Mouse (Mus musculus) lung, embryonic 16.5 days (tissue): ENCODE measurements around the gene Etfdh. TPM values are rescaled to one million over a fixed set of nuclear protein-coding genes. Genes with fewer than 3 reads are reported as not detected.

Experiments
- ATAC-seq: fragments of 200-750 bp; cut with Nextera tagmentation; 2 replicates; pipeline ENCODE4 v1.8.0; 2017; ENCODE audit warnings: low read depth, mild to moderate bottlenecking, moderate library complexity
- H3K27ac ChIP-seq: fragments of 300-500 bp; sonication (generic); 2 replicates; pipeline ENCODE4 v1.5.1; 2014; ENCODE audit warnings: mild to moderate bottlenecking, control low read depth, low read length
- H3K27me3 ChIP-seq: fragments of 300-500 bp; sonication (generic); 2 replicates; pipeline ENCODE4 v1.6.1; 2014; ENCODE audit warnings: low read depth, low read length, mixed read lengths; ENCODE audit not compliant: control insufficient read depth, insufficient read depth
- H3K36me3 ChIP-seq: fragments of 300-500 bp; sonication (generic); 2 replicates; pipeline ENCODE4 v1.6.1; 2014; ENCODE audit warnings: low read length; ENCODE audit not compliant: control insufficient read depth, insufficient read depth
- H3K4me1 ChIP-seq: fragments of 300-500 bp; sonication (generic); replicated peaks from 2 replicates; pipeline ENCODE4 v1.6.1; 2014; ENCODE audit warnings: low read length, mixed read lengths; ENCODE audit not compliant: control insufficient read depth, insufficient read depth
- H3K4me2 ChIP-seq: fragments of 300-500 bp; sonication (generic); 2 replicates; pipeline ENCODE4 v1.6.1; 2014; ENCODE audit warnings: low read depth, low read length, control low read depth
- H3K4me3 ChIP-seq: fragments of 300-500 bp; sonication (generic); 2 replicates; pipeline ENCODE4 v1.5.1; 2014; ENCODE audit warnings: mild to moderate bottlenecking, low read length, control low read depth
- H3K9ac ChIP-seq: fragments of 300-500 bp; sonication (generic); 2 replicates; pipeline ENCODE4 v1.6.1; 2014; ENCODE audit warnings: low read length, control low read depth
- H3K9me3 ChIP-seq: fragments of 300-500 bp; sonication (generic); 2 replicates; pipeline ENCODE4 v1.6.1; 2016; ENCODE audit warnings: low read length; ENCODE audit not compliant: control insufficient read depth
- WGBS: fragments of 180-500 bp; shearing (Covaris S2); extraction: QIAGEN DNeasy Blood & Tissue Kit; methylation state at CpG from one replicate; pipeline ENCODE4 v1.1.7; 2014; 5-methylcytosine and 5-hydroxymethylcytosine counted together
- polyA plus RNA-seq: library from polyadenylated mRNA; unstranded; fragments of >200 nt; fragmentation: Nextera tagmentation; extraction: Ambion mirVana; gene quantifications from 2 replicates; pipeline ENCODE4 v1.2.1, GENCODE M21; 2015

Etfdh gene
- polyA plus RNA-seq, 1 experiment from 2014 or later: 56.3 TPM

- Histone ChIP-seq H3K9ac (no peak overlapping the region), H3K4me3 (no peak overlapping the region), H3K36me3 (no peaks in the 10 kb centered on the region), H3K4me1 (peaks cover 5% of the 10 kb centered on the region; the same call in 1 of the 2 replicates), H3K9me3 (no peaks in the 10 kb centered on the region), H3K27ac (no peak overlapping the region), H3K27me3 (no peaks in the 10 kb centered on the region), H3K4me2 (no peak overlapping the region)
- WGBS: 93% methylated on average over 6 of the region's 6 CpGs
- no peak for ATAC-seq
Observed at GRCm38 (mm10) chr3:79560555-79560954, 68.7 kb downstream of the Etfdh start.

GRCm38 (mm10) chr3:79559773-79560045 is 69.6 kb downstream of the Etfdh start:
- no peak overlapping the region for H3K4me2 ChIP-seq
- ATAC-seq: no peak
- peak overlapping the region; percentile 23; the same call in 1 of the 2 replicates for H3K27ac ChIP-seq
- peaks cover 5% of the 10 kb centered on the region; the same call in 1 of the 2 replicates for H3K4me1 ChIP-seq
- no peaks in the 10 kb centered on the region for H3K27me3 ChIP-seq
- no peak overlapping the region for H3K9ac ChIP-seq
- H3K4me3 ChIP-seq: no peak overlapping the region
- 78% methylated on average over 5 of the region's 5 CpGs for WGBS
- H3K36me3 ChIP-seq: no peaks in the 10 kb centered on the region
- no peaks in the 10 kb centered on the region for H3K9me3 ChIP-seq

GRCm38 (mm10) chr3:79559021-79559772 is 70.1 kb downstream of the Etfdh start:
- Histone ChIP-seq H3K9ac (no peak overlapping the region), H3K36me3 (no peaks in the 10 kb centered on the region), H3K27me3 (no peaks in the 10 kb centered on the region), H3K4me2 (no peak overlapping the region), H3K27ac (peak overlapping the region; percentile 23; the same call in 1 of the 2 replicates), H3K4me1 (peaks cover 5% of the 10 kb centered on the region; the same call in 1 of the 2 replicates), H3K9me3 (no peaks in the 10 kb centered on the region), H3K4me3 (no peak overlapping the region)
- WGBS: 56% methylated on average over 9 of the region's 9 CpGs
- peak; percentile 69 for ATAC-seq

- ATAC-seq: no peak
- Histone ChIP-seq H3K27me3 (no peaks in the 10 kb centered on the region), H3K4me3 (no peak overlapping the region), H3K27ac (no peak overlapping the region), H3K9ac (no peak overlapping the region), H3K9me3 (no peaks in the 10 kb centered on the region), H3K4me2 (no peak overlapping the region), H3K36me3 (no peaks in the 10 kb centered on the region), H3K4me1 (peaks cover 9% of the 10 kb centered on the region)
- 75% methylated on average over 6 of the region's 6 CpGs for WGBS
Observed at GRCm38 (mm10) chr3:79555061-79555460, 74.2 kb downstream of the Etfdh start.

Other genes with a start within 250 kb of the Etfdh start
- 3.2 and 3.5 TPM in 2 replicates for gene Fnip2, start 61.7 kb downstream of the Etfdh start, polyA plus RNA-seq
- gene Ppid, start 38.2 kb downstream of the Etfdh start, polyA plus RNA-seq: 150 and 152 TPM in 2 replicates
- gene 4930579G24Rik, start 421 bp downstream of the Etfdh start, polyA plus RNA-seq: 28.3 and 32.0 TPM in 2 replicates
- gene Rxfp1, start 108.4 kb upstream of the Etfdh start, polyA plus RNA-seq: 0.99 and 1.6 TPM in 2 replicates
- 4.9 and 5.2 TPM in 2 replicates for gene Tmem144, start 223.3 kb upstream of the Etfdh start, polyA plus RNA-seq